Mouse (Mus musculus): Measurements from ENCODE around the gene Cct7.

DNA sequence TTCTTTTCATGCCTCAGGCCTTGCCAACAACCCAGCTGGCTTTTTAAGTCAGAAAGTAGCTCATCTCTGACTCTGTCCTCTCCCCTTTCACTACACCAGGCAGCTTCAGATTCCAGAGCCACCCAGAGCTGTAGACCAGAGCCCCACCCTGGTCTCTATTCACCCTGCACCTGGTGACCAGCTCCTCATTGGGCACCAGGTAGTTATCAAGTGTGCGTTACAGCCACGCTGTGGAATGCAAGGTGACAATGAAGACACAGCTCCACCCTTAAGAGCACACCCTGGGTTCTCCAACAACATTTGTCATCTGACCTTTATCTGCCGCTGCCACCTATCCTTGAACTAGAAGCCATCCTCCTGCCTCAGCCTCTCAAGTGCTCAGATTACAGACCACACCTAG, 24.3 kb downstream of the Cct7 start:
- TF ChIP-seq CTCF (IDR thresholded peaks at IDR 0.05; ENCODE audit: borderline replicate concordance, insufficient read depth, low read length) (no peak), POLR2A (IDR thresholded peaks at IDR 0.05; ENCODE audit: low read depth, low read length) (no peak)
